Mouse (Mus musculus): ENCODE measurements around the gene Anks6. TPM values are rescaled to one million over a fixed set of nuclear protein-coding genes. Genes with fewer than 3 reads are reported as not detected.
"Not testable (repeated sequence)": the region's sequence is repeated elsewhere in the genome, so short reads cannot be mapped to it uniquely, and the experiment has no call there.

The Anks6 gene
- polyA plus RNA-seq, 1 experiment from 2014 or later: 3.6 TPM

GRCm38 (mm10) chr4:47080647-47081010 lies 23.4 kb upstream of the Anks6 start:
- 97% methylated on average over 4 of the region's 4 CpGs for WGBS
- no peak overlapping the region for H3K9ac ChIP-seq (replicated peaks; ENCODE audit: low read depth, low read length)
- no peak overlapping the region for H3K4me3 ChIP-seq (ENCODE audit: low read depth, low read length)

DNA sequence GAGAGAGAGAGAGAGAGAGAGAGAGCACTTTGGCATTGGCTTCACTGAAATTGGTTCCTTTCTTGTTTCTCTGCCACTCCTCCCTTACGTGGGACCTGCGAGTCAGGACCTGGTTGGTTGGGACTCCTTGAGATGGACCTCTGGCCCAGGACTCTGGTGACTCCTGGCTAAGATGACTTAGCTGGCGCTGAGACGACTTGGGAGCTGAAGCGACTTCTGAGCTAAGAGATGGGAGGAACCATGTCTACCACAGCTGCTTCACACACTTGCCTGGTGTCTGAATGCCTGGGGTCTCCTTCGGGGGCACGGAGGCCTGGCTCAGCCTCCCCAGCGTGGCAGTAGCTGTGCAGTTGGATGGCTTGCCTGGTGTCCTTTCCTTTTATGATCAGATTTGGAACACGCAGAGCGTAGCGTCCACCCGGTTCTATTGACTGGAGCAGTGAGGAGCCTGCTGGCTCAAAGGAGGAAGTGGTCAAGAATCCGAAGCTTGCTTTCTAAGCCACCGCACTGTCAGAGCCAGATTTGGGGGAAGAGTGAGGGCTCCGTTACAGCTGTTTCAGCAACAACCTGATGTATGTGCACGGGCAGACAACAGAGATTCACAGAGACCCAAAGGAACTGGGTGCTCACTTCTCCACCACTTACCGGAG lies 22.9 kb upstream of the Anks6 start:
- H3K9me3 ChIP-seq (ENCODE audit: control insufficient read depth, low read length): no peaks in the 10 kb centered on the region
- no peak for ATAC-seq (ENCODE audit: low read depth)
- 93% methylated on average over 17 of the region's 17 CpGs for WGBS
- no peaks in the 10 kb centered on the region for H3K36me3 ChIP-seq (ENCODE audit: control insufficient read depth, insufficient read depth, low read length)
- H3K9ac ChIP-seq (replicated peaks; ENCODE audit: low read depth, low read length): no peak overlapping the region
- H3K4me3 ChIP-seq (ENCODE audit: low read depth, low read length): no peak overlapping the region
- no peak overlapping the region for H3K27ac ChIP-seq (ENCODE audit: low read depth, low read length)
- no peak overlapping the region for H3K4me2 ChIP-seq (ENCODE audit: low read depth, low read length)
- H3K27me3 ChIP-seq (ENCODE audit: control insufficient read depth, insufficient read depth, low read length): no peaks in the 10 kb centered on the region
- H3K4me1 ChIP-seq (ENCODE audit: control insufficient read depth, insufficient read depth, low read length): no peaks in the 10 kb centered on the region

More at GRCm38 (mm10) chr4:47080647-47081010, 23.4 kb upstream of the Anks6 start:
- no peaks in the 10 kb centered on the region for H3K4me1 ChIP-seq (ENCODE audit: control insufficient read depth, insufficient read depth, low read length)
- no peak for ATAC-seq (ENCODE audit: low read depth)
- no peaks in the 10 kb centered on the region for H3K9me3 ChIP-seq (ENCODE audit: control insufficient read depth, low read length)
- no peaks in the 10 kb centered on the region for H3K27me3 ChIP-seq (ENCODE audit: control insufficient read depth, insufficient read depth, low read length)
- no peak overlapping the region for H3K4me2 ChIP-seq (ENCODE audit: low read depth, low read length)
- no peaks in the 10 kb centered on the region for H3K36me3 ChIP-seq (ENCODE audit: control insufficient read depth, insufficient read depth, low read length)
- H3K27ac ChIP-seq (ENCODE audit: low read depth, low read length): no peak overlapping the region

DNA sequence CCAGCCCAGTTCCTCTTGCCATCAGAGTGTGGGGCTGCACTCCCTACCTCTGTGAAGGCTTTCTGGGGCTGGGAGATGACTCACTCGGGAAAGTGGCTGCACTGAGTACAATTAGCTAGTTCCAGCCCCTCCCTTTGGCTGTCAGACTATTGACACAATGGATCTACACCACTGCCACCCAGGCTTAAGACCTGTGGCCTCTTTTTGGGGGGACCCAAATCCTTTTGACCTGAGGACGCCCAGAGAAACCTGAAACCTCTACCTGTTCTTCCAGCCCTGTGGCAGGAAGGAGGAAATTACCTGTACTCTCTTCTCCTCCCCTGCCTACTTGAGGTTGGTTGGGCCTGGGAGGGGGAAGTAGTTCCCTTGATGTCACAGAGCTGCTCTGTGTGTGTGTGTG lies 17.8 kb upstream of the Anks6 start:
- Histone ChIP-seq H3K4me2 (ENCODE audit: low read depth, low read length) (no peak overlapping the region), H3K27me3 (ENCODE audit: control insufficient read depth, insufficient read depth, low read length) (no peaks in the 10 kb centered on the region), H3K9ac (replicated peaks; ENCODE audit: low read depth, low read length) (no peak overlapping the region), H3K4me1 (ENCODE audit: control insufficient read depth, insufficient read depth, low read length) (no peaks in the 10 kb centered on the region), H3K36me3 (ENCODE audit: control insufficient read depth, insufficient read depth, low read length) (no peaks in the 10 kb centered on the region), H3K9me3 (ENCODE audit: control insufficient read depth, low read length) (no peaks in the 10 kb centered on the region), H3K27ac (ENCODE audit: low read depth, low read length) (no peak overlapping the region), H3K4me3 (ENCODE audit: low read depth, low read length) (no peak overlapping the region)
- ATAC-seq (ENCODE audit: low read depth): no peak
- WGBS: 29% methylated on average over 2 of the region's 2 CpGs

DNA sequence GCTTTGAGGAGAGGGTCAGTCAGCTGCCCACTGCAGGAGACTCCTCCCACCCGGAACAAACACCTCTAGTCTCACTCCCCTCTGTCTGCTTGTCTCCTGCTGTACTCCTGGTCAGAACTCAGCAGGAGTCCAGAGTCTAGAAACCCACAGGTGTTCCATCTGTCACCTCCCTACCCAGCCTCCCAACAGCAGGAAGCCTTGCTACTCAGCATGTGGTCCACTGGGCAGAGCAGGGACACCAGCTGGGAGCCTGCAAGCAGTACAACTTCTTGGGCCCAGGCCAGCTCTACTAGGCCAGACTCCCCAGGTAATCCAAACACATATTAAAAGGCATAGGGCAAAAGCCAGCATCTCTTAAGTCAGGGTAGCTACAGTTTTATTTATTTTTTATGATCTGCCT lies 3.7 kb upstream of the Anks6 start:
- ATAC-seq (ENCODE audit: low read depth): no peak
- 0 out of 2 replicates have a peak, but pooled peaks cover 6% of the 10 kb centered on the region for H3K4me1 ChIP-seq (ENCODE audit: control insufficient read depth, insufficient read depth, low read length)
- H3K4me3 ChIP-seq (ENCODE audit: low read depth, low read length): no peak overlapping the region
- 11% methylated on average over 1 of the region's 1 CpGs for WGBS
- no peak overlapping the region for H3K27ac ChIP-seq (ENCODE audit: low read depth, low read length)
- no peak overlapping the region for H3K4me2 ChIP-seq (ENCODE audit: low read depth, low read length)
- H3K27me3 ChIP-seq (ENCODE audit: control insufficient read depth, insufficient read depth, low read length): no peaks in the 10 kb centered on the region
- no peaks in the 10 kb centered on the region for H3K9me3 ChIP-seq (ENCODE audit: control insufficient read depth, low read length)
- no peaks in the 10 kb centered on the region for H3K36me3 ChIP-seq (ENCODE audit: control insufficient read depth, insufficient read depth, low read length)
- H3K9ac ChIP-seq (replicated peaks; ENCODE audit: low read depth, low read length): no peak overlapping the region

DNA sequence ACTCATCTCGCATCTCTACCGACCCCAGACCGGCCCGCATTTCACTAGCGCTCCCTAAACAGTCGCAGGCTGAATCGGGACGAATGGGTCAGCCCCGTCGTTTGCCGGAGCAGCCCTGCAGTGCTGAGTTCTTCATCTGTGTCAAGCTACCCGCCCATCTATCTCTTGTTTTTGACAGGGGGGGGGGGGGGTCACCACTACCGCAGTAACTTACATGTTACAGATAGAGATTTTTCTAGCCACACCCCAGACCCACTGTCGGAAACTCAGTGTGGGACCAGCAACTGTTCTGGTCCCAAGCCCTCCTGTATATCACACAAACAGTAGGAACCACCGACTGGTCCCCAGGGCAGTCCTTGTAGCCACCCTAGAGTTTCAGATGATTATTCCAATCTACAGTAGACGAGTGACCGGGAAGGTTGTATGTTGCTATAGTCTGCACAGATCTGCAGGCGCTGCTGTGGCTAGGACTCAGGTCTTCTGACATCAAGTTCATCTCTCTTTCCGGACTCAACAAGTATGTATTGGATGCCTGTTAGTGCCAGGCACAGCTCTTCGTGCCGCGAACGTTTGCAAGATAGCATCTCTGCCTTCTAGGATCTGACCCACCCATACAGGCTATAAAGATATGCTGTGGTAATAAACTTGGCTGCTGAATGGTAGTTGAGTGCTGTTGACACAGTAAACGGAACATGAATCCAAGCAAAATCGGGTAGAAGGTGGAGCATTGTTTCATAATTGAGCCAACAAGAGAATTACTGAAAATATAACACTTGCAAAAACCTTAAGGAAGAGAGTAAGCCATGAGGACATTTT lies 491 bp upstream of the Anks6 start:
- 37% methylated on average over 25 of the region's 25 CpGs for WGBS
- peak overlapping the region; percentile 73 for H3K27ac ChIP-seq (ENCODE audit: low read depth, low read length)
- peak; percentile 36 for ATAC-seq (ENCODE audit: low read depth)
- H3K9ac ChIP-seq (replicated peaks; ENCODE audit: low read depth, low read length): peak overlapping the region; percentile 72
- H3K9me3 ChIP-seq (ENCODE audit: control insufficient read depth, low read length): no peaks in the 10 kb centered on the region
- no peaks in the 10 kb centered on the region for H3K36me3 ChIP-seq (ENCODE audit: control insufficient read depth, insufficient read depth, low read length)
- H3K27me3 ChIP-seq (ENCODE audit: control insufficient read depth, insufficient read depth, low read length): no peaks in the 10 kb centered on the region
- peak overlapping the region; percentile 82 for H3K4me3 ChIP-seq (ENCODE audit: low read depth, low read length)
- 0 out of 2 replicates have a peak, but pooled peaks cover 7% of the 10 kb centered on the region for H3K4me1 ChIP-seq (ENCODE audit: control insufficient read depth, insufficient read depth, low read length)
- peak overlapping the region; percentile 65 for H3K4me2 ChIP-seq (ENCODE audit: low read depth, low read length)

GRCm38 (mm10) chr4:47055570-47056080 lies 1.6 kb downstream of the Anks6 start:
- no peak overlapping the region for H3K9ac ChIP-seq (replicated peaks; ENCODE audit: low read depth, low read length)
- H3K4me1 ChIP-seq (ENCODE audit: control insufficient read depth, insufficient read depth, low read length): peaks cover 19% of the 10 kb centered on the region; the same call in 1 of the 2 replicates
- peak overlapping the region; percentile 65; the same call in 1 of the 2 replicates for H3K4me2 ChIP-seq (ENCODE audit: low read depth, low read length)
- 98% methylated on average over 6 of the region's 6 CpGs for WGBS
- no peak for ATAC-seq (ENCODE audit: low read depth)
- H3K36me3 ChIP-seq (ENCODE audit: control insufficient read depth, insufficient read depth, low read length): no peaks in the 10 kb centered on the region
- no peak overlapping the region for H3K27ac ChIP-seq (ENCODE audit: low read depth, low read length)
- H3K27me3 ChIP-seq (ENCODE audit: control insufficient read depth, insufficient read depth, low read length): no peaks in the 10 kb centered on the region
- H3K9me3 ChIP-seq (ENCODE audit: control insufficient read depth, low read length): no peaks in the 10 kb centered on the region
- peak overlapping the region; percentile 82; the same call in 1 of the 2 replicates for H3K4me3 ChIP-seq (ENCODE audit: low read depth, low read length)

GRCm38 (mm10) chr4:47055170-47055569 lies 2.1 kb downstream of the Anks6 start:
- H3K27me3 ChIP-seq (ENCODE audit: control insufficient read depth, insufficient read depth, low read length); H3K36me3 ChIP-seq (ENCODE audit: control insufficient read depth, insufficient read depth, low read length); H3K9me3 ChIP-seq (ENCODE audit: control insufficient read depth, low read length); H3K4me2 ChIP-seq (ENCODE audit: low read depth, low read length); ATAC-seq (ENCODE audit: low read depth); H3K9ac ChIP-seq (replicated peaks; ENCODE audit: low read depth, low read length); H3K27ac ChIP-seq (ENCODE audit: low read depth, low read length); H3K4me3 ChIP-seq (ENCODE audit: low read depth, low read length): not testable (repeated sequence)
- 97% methylated on average over 9 of the region's 9 CpGs for WGBS
- peaks cover 21% of the 10 kb centered on the region; the same call in 1 of the 2 replicates for H3K4me1 ChIP-seq (ENCODE audit: control insufficient read depth, insufficient read depth, low read length)

DNA sequence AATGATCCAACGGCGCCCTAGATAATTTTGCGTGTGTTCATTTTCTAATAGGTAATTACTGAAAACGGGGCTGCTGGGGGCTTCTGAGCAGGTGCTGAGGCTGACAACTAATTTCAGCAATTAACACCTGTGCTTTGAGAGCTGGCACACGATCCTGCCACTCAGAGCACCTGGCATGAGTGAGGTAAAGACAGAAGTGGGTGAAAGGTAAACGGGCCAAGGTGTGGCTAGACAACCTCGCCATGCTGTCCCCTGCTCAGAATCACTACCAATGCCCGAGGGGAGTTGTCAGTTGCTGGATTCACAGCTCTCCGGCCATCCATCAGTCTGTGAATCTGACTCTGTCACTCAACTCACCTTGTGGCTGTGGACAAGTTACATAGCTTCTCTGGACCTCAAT lies 5.3 kb downstream of the Anks6 start:
- no peak overlapping the region for H3K9ac ChIP-seq (replicated peaks; ENCODE audit: low read depth, low read length)
- H3K9me3 ChIP-seq (ENCODE audit: control insufficient read depth, low read length): no peaks in the 10 kb centered on the region
- no peaks in the 10 kb centered on the region for H3K36me3 ChIP-seq (ENCODE audit: control insufficient read depth, insufficient read depth, low read length)
- H3K4me1 ChIP-seq (ENCODE audit: control insufficient read depth, insufficient read depth, low read length): peaks cover 21% of the 10 kb centered on the region; the same call in 1 of the 2 replicates
- no peak for ATAC-seq (ENCODE audit: low read depth)
- WGBS: 68% methylated on average over 9 of the region's 9 CpGs
- H3K4me3 ChIP-seq (ENCODE audit: low read depth, low read length): no peak overlapping the region
- no peaks in the 10 kb centered on the region for H3K27me3 ChIP-seq (ENCODE audit: control insufficient read depth, insufficient read depth, low read length)
- H3K27ac ChIP-seq (ENCODE audit: low read depth, low read length): no peak overlapping the region
- no peak overlapping the region for H3K4me2 ChIP-seq (ENCODE audit: low read depth, low read length)
